Mouse (Mus musculus): ENCODE results near the gene Sema5b. TPM values are rescaled to one million over a fixed set of nuclear protein-coding genes. Genes with fewer than 3 reads are reported as not detected.

Sema5b gene
- total and polyA plus RNA-seq, 3 experiments: not detected

DNA sequence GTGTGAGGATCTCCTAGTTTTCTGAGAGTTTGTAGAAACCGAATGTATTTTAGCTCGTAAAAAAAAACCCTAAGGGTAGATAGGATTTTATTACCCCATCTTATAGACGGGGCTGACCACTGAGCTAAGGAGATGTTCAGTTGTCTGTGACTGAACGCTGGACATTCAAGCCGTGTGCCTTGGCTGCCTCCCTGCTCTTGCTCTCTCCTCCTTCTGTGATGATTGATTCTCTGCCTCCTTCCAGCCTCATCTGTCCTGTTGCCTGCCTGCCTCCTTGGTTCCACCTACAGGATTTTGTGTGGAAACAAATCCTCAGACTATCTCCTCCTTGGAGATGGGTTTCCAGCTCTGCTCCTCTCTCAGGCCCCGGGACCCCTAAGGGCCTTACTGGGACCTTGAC lies 16.1 kb downstream of the Sema5b start:
- no peaks in the 10 kb centered on the region for H3K27me3 ChIP-seq (ENCODE audit: control insufficient read depth in 1 of 2, insufficient read depth in 2 of 2, low read length in 2 of 2)
- H3K4me1 ChIP-seq (ENCODE audit: control insufficient read depth in 1 of 2, insufficient read depth in 2 of 2, low read length in 2 of 2): no peaks in the 10 kb centered on the region
- no peaks in the 10 kb centered on the region for H3K36me3 ChIP-seq (ENCODE audit: control insufficient read depth in 1 of 2, insufficient read depth in 2 of 2, low read length in 2 of 2)
- H3K79me2 ChIP-seq (ENCODE audit: control insufficient read depth, insufficient read depth, low read length, poor library complexity): no peaks in the 10 kb centered on the region
- no peak overlapping the region for H3K9ac ChIP-seq (ENCODE audit: control insufficient read depth, low read depth, low read length, poor library complexity, severe bottlenecking)
- no peak overlapping the region for H3K4me3 ChIP-seq (ENCODE audit: control insufficient read depth in 1 of 2, insufficient read depth in 1 of 2, low read depth in 2 of 2, low read length in 2 of 2)
- DNase-seq (ENCODE audit: low read depth, low spot score): no peak
- no peaks in the 10 kb centered on the region for H3K9me3 ChIP-seq (replicated peaks; ENCODE audit: insufficient read depth, low read length)
- no peak for TF ChIP-seq HCFC1 (IDR thresholded peaks at IDR 0.05; ENCODE audit: low read depth, low read length)
- no peak for TF ChIP-seq MAX (IDR thresholded peaks at IDR 0.05; ENCODE audit: low read length)
- no peak for TF ChIP-seq MYB (IDR thresholded peaks at IDR 0.05; ENCODE audit: low read depth, low read length)
- no peak for TF ChIP-seq GATA1 (IDR thresholded peaks at IDR 0.05; ENCODE audit: low read depth, low read length)
- no peak for TF ChIP-seq UBTF (IDR thresholded peaks at IDR 0.05; ENCODE audit: borderline replicate concordance, insufficient read depth, low read depth, low read length)
- TF ChIP-seq NRF1 (IDR thresholded peaks at IDR 0.05; ENCODE audit: insufficient read depth, low read depth, low read length, poor library complexity, severe bottlenecking): no peak
- no peak for TF ChIP-seq USF2 (IDR thresholded peaks at IDR 0.05; ENCODE audit: borderline replicate concordance in 1 of 2, insufficient read depth in 1 of 2, low read depth in 1 of 2, low read length in 2 of 2)
- TF ChIP-seq CTCF (IDR thresholded peaks at IDR 0.05 in 2 of 3, conservative IDR thresholded peaks at IDR 0.05 in 1 of 3; ENCODE audit: control insufficient read depth in 1 of 3, insufficient read depth in 1 of 3, low read depth in 2 of 3, low read length in 3 of 3, poor library complexity in 1 of 3, severe bottlenecking in 1 of 3): no peak
- no peak for TF ChIP-seq ZKSCAN1 (IDR thresholded peaks at IDR 0.05; ENCODE audit: low read depth, low read length)
- no peak for TF ChIP-seq JUND (IDR thresholded peaks at IDR 0.05; ENCODE audit: low read depth, low read length)
- no peak for TF ChIP-seq BHLHE40 (IDR thresholded peaks at IDR 0.05; ENCODE audit: borderline replicate concordance, low read depth, low read length)
- no peak for TF ChIP-seq SIN3A (IDR thresholded peaks at IDR 0.05; ENCODE audit: low read length)
- TF ChIP-seq ETS1 (IDR thresholded peaks at IDR 0.05; ENCODE audit: low read depth, low read length): no peak
- TF ChIP-seq USF1 (IDR thresholded peaks at IDR 0.05; ENCODE audit: low read depth, low read length): no peak
- TF ChIP-seq TCF12 (IDR thresholded peaks at IDR 0.05; ENCODE audit: low read depth, low read length): no peak
- no peak for TF ChIP-seq POLR2AphosphoS2 (IDR thresholded peaks at IDR 0.05; ENCODE audit: low read length)
- TF ChIP-seq TBP (IDR thresholded peaks at IDR 0.05; ENCODE audit: low read depth, low read length): no peak
- no peak for TF ChIP-seq E2F4 (IDR thresholded peaks at IDR 0.05; ENCODE audit: borderline replicate concordance, low read depth, low read length)
- no peak for TF ChIP-seq MAFK (IDR thresholded peaks at IDR 0.05; ENCODE audit: borderline replicate concordance, low read depth, low read length)
- H3K27ac ChIP-seq (ENCODE audit: control insufficient read depth, low read depth, low read length): no peak overlapping the region

DNA sequence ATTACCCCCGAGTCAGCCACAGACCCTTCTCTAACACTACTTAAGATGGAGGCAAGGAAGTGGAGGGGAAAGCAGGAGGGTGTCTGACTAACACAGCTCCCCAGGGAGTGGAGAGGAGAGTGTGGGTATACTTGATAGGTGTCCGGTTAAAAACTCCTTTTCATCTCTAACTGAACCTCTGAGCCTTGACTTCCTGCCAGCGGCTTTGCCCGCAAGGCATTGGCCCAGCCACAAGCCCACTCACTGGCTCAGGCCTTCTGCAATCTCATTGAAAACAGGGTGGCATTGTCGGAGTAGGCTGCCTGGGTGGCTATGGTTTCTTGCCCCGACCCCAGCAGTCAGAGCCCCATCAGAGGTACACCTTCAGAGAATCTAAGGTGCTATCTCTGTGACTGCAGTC lies 20.6 kb downstream of the Sema5b start:
- TF ChIP-seq SIN3A (IDR thresholded peaks at IDR 0.05; ENCODE audit: low read length): no peak
- TF ChIP-seq ZC3H11A (IDR thresholded peaks at IDR 0.05; ENCODE audit: low read depth, low read length): no peak
- TF ChIP-seq HCFC1 (IDR thresholded peaks at IDR 0.05; ENCODE audit: low read depth, low read length): no peak
- no peak for TF ChIP-seq POLR2AphosphoS5 (IDR thresholded peaks at IDR 0.05; ENCODE audit: borderline replicate concordance, low read depth, low read length)
- TF ChIP-seq MAFK (IDR thresholded peaks at IDR 0.05; ENCODE audit: borderline replicate concordance, low read depth, low read length): no peak
- TF ChIP-seq RCOR1 (IDR thresholded peaks at IDR 0.05; ENCODE audit: low read depth, low read length): no peak
- TF ChIP-seq TCF12 (IDR thresholded peaks at IDR 0.05; ENCODE audit: low read depth, low read length): no peak
- TF ChIP-seq BHLHE40 (IDR thresholded peaks at IDR 0.05; ENCODE audit: borderline replicate concordance, low read depth, low read length): no peak
- no peak for TF ChIP-seq JUND (IDR thresholded peaks at IDR 0.05; ENCODE audit: low read depth, low read length)
- TF ChIP-seq MYC (IDR thresholded peaks at IDR 0.05; ENCODE audit: low read depth, low read length): no peak
- no peak for TF ChIP-seq TBP (IDR thresholded peaks at IDR 0.05; ENCODE audit: low read depth, low read length)
- no peak for TF ChIP-seq MAZ (IDR thresholded peaks at IDR 0.05; ENCODE audit: low read depth, low read length)
- TF ChIP-seq ZMIZ1 (IDR thresholded peaks at IDR 0.05; ENCODE audit: low read depth, low read length): no peak
- no peak for TF ChIP-seq NRF1 (IDR thresholded peaks at IDR 0.05; ENCODE audit: insufficient read depth, low read depth, low read length, poor library complexity, severe bottlenecking)
- no peak for TF ChIP-seq KAT2A (conservative IDR thresholded peaks at IDR 0.05; ENCODE audit: low read depth, low read length)
- no peaks in the 10 kb centered on the region for H3K27me3 ChIP-seq (ENCODE audit: control insufficient read depth in 1 of 2, insufficient read depth in 2 of 2, low read length in 2 of 2)
- no peak overlapping the region for H3K27ac ChIP-seq (ENCODE audit: control insufficient read depth, low read depth, low read length)
- no peak for DNase-seq (ENCODE audit: low read depth, low spot score)
- no peaks in the 10 kb centered on the region for H3K9me3 ChIP-seq (replicated peaks; ENCODE audit: insufficient read depth, low read length)
- no peak overlapping the region for H3K9ac ChIP-seq (ENCODE audit: control insufficient read depth, low read depth, low read length, poor library complexity, severe bottlenecking)
- no peak overlapping the region for H3K4me3 ChIP-seq (ENCODE audit: control insufficient read depth in 1 of 2, insufficient read depth in 1 of 2, low read depth in 2 of 2, low read length in 2 of 2)
- H3K79me2 ChIP-seq (ENCODE audit: control insufficient read depth, insufficient read depth, low read length, poor library complexity): no peaks in the 10 kb centered on the region
- no peaks in the 10 kb centered on the region for H3K36me3 ChIP-seq (ENCODE audit: control insufficient read depth in 1 of 2, insufficient read depth in 2 of 2, low read length in 2 of 2)
- H3K4me1 ChIP-seq (ENCODE audit: control insufficient read depth in 1 of 2, insufficient read depth in 2 of 2, low read length in 2 of 2): no peaks in the 10 kb centered on the region
